Mouse (Mus musculus) retina, postnatal 7 days (tissue): ENCODE results near the gene Fgfr2.
"Not testable (repeated sequence)": the region's sequence is repeated elsewhere in the genome, so short reads cannot be mapped to it uniquely, and the experiment has no call there.

Experiments used
- DNase-seq: peaks from one replicate; pipeline ENCODE4 v3.0.0-alpha.2; 2012; ENCODE audit warnings: low read depth, low spot score

The Fgfr2 gene

GRCm38 (mm10) chr7:130166190-130166589 is 2957.0 kb downstream of the Fgfr2 start:
- no peak for DNase-seq

GRCm38 (mm10) chr7:130165408-130165807 is 2957.7 kb downstream of the Fgfr2 start:
- no peak for DNase-seq

- no peak for DNase-seq
Observed at GRCm38 (mm10) chr7:130162718-130163117, 2960.4 kb downstream of the Fgfr2 start.

- no peak for DNase-seq
Observed at GRCm38 (mm10) chr7:130161581-130161980, 2961.6 kb downstream of the Fgfr2 start.

- DNase-seq, result no peak
Observed at GRCm38 (mm10) chr7:130158845-130159244, 2964.3 kb downstream of the Fgfr2 start.

- DNase-seq, result no peak
Observed at GRCm38 (mm10) chr7:130153363-130153969, 2969.7 kb downstream of the Fgfr2 start.

GRCm38 (mm10) chr7:130148906-130149305 is 2974.2 kb downstream of the Fgfr2 start:
- no peak for DNase-seq

GRCm38 (mm10) chr7:130147230-130147629 is 2975.9 kb downstream of the Fgfr2 start:
- no peak for DNase-seq

- DNase-seq, result no peak
Observed at GRCm38 (mm10) chr7:130145211-130145610, 2977.9 kb downstream of the Fgfr2 start.

GRCm38 (mm10) chr7:130143371-130143770 is 2979.8 kb downstream of the Fgfr2 start:
- no peak for DNase-seq

GRCm38 (mm10) chr7:130141088-130141873 is 2981.9 kb downstream of the Fgfr2 start:
- DNase-seq, result no peak

- DNase-seq, result no peak
Observed at GRCm38 (mm10) chr7:130134924-130135365, 2988.2 kb downstream of the Fgfr2 start.

- not testable (repeated sequence) for DNase-seq
Observed at GRCm38 (mm10) chr7:130134428-130134827, 2988.7 kb downstream of the Fgfr2 start.

- DNase-seq, result no peak
Observed at GRCm38 (mm10) chr7:130130226-130130625, 2992.9 kb downstream of the Fgfr2 start.

GRCm38 (mm10) chr7:130129359-130129960 is 2993.7 kb downstream of the Fgfr2 start:
- no peak for DNase-seq

- DNase-seq, result no peak
Observed at GRCm38 (mm10) chr7:130121507-130121906, 3001.6 kb downstream of the Fgfr2 start.

GRCm38 (mm10) chr7:130119466-130119865 is 3003.7 kb downstream of the Fgfr2 start:
- no peak for DNase-seq

- DNase-seq, result no peak
Observed at GRCm38 (mm10) chr7:130118726-130119125, 3004.4 kb downstream of the Fgfr2 start.

GRCm38 (mm10) chr7:130117466-130118123 is 3005.6 kb downstream of the Fgfr2 start:
- no peak for DNase-seq

- DNase-seq, result no peak
Observed at GRCm38 (mm10) chr7:130114436-130114835, 3008.7 kb downstream of the Fgfr2 start.
